Mouse (Mus musculus): Measurements from ENCODE around the gene Tcaf3.

Gene Tcaf3

GRCm38 (mm10) chr6:42597592-42597991 lies at the start of gene Tcaf3:
Tcaf3 (minus strand) TSS chr6:42597692.
- DNase-seq, result no peak

GRCm38 (mm10) chr6:42644912-42645549 lies 47.5 kb upstream of the Tcaf3 start, which contains the start of gene Tcaf2:
Tcaf2 (minus strand) TSS chr6:42645254.
- peak; percentile 93 for DNase-seq

GRCm38 (mm10) chr6:42634393-42634792 lies 36.9 kb upstream of the Tcaf3 start:
- DNase-seq, result no peak

- DNase-seq, result no peak
These were observed 33.9 kb upstream of the Tcaf3 start for GRCm38 (mm10) chr6:42631395-42631794.

- no peak for DNase-seq
These were observed 19.4 kb upstream of the Tcaf3 start for GRCm38 (mm10) chr6:42616904-42617303.

GRCm38 (mm10) chr6:42612218-42612617 lies 14.7 kb upstream of the Tcaf3 start:
- DNase-seq, result no peak

GRCm38 (mm10) chr6:42610954-42611522 lies 13.5 kb upstream of the Tcaf3 start:
- DNase-seq, result no peak

GRCm38 (mm10) chr6:42593138-42593882 lies 4.2 kb downstream of the Tcaf3 start:
- DNase-seq, result no peak

GRCm38 (mm10) chr6:42586569-42586968 lies 10.9 kb downstream of the Tcaf3 start:
- no peak for DNase-seq

GRCm38 (mm10) chr6:42583488-42583872 lies 14.0 kb downstream of the Tcaf3 start:
- no peak for DNase-seq

GRCm38 (mm10) chr6:42582741-42583487 lies 14.6 kb downstream of the Tcaf3 start:
- no peak for DNase-seq

- DNase-seq, result no peak
These were observed 18.8 kb downstream of the Tcaf3 start for GRCm38 (mm10) chr6:42578678-42579077.

- no peak for DNase-seq
These were observed 20.1 kb downstream of the Tcaf3 start for GRCm38 (mm10) chr6:42577433-42577832.

- DNase-seq, result no peak
These were observed 29.3 kb downstream of the Tcaf3 start for GRCm38 (mm10) chr6:42568205-42568604.

GRCm38 (mm10) chr6:42566076-42566598 lies 31.4 kb downstream of the Tcaf3 start:
- no peak for DNase-seq

- DNase-seq, result no peak
These were observed 35.2 kb downstream of the Tcaf3 start for GRCm38 (mm10) chr6:42562280-42562679.

- no peak for DNase-seq
These were observed 36.6 kb downstream of the Tcaf3 start for GRCm38 (mm10) chr6:42560885-42561284.

GRCm38 (mm10) chr6:42558641-42559040 lies 38.9 kb downstream of the Tcaf3 start:
- no peak for DNase-seq

GRCm38 (mm10) chr6:42547461-42547860 lies 50.0 kb downstream of the Tcaf3 start, which contains the start of gene Olfr455:
Olfr455 (minus strand) TSS chr6:42547587.
- no peak for DNase-seq

GRCm38 (mm10) chr6:42546180-42546579 lies 51.3 kb downstream of the Tcaf3 start:
- DNase-seq, result no peak

GRCm38 (mm10) chr6:42545451-42545885 lies 52.0 kb downstream of the Tcaf3 start:
- DNase-seq, result no peak

- DNase-seq, result no peak
These were observed 52.6 kb downstream of the Tcaf3 start for GRCm38 (mm10) chr6:42544846-42545245.
